Mouse (Mus musculus) retina, adult 2 months (tissue): Measurements from ENCODE around the gene Snta1.

Experiments used
- DNase-seq: peaks from one replicate; pipeline ENCODE4 v3.0.0-alpha.2; 2012; ENCODE audit warnings: low read depth, low spot score

Gene Snta1

DNA sequence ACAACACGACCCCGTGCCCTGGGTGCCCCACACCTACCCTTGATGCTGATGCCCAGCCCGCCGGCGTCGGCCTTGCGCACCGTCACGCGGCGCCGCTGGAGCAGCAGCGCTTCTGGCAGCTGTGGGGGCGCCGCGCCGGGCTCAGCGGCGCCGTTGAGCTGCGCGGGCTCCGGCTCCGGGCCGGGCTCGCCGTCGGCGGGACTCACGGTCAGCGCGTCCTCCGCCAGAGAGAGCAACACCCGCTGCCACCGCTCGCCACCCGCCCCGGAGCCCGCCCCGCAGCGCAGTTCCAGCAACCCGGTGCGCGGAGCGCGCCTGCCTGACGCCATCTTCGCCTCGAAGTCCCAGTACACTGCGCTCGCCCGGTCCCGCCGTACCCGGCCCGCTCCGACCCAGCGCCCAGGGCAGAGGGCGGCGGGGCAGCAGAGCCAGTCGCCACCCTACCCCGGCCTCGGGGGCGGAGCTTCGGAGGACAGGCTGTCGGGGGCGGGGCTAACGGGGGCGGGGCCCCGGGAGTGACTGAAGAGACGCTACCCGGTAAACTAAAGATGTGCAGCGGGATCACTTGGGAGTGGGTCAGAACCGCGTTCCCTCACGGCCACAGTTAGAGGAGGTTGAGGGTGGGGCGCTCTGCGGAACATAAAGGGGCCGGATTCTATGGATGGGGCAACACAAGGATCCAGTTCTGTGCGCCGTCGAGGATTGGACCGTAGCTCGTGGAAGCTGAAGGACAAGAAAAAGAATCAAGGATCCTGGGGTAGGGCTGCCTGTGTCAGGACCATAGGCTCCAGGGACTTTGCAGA, at the start of gene Snta1:
Snta1 (minus strand) TSS at position 457 of the 803 bp plus-strand sequence.
- DNase-seq: peak; percentile 78

DNA sequence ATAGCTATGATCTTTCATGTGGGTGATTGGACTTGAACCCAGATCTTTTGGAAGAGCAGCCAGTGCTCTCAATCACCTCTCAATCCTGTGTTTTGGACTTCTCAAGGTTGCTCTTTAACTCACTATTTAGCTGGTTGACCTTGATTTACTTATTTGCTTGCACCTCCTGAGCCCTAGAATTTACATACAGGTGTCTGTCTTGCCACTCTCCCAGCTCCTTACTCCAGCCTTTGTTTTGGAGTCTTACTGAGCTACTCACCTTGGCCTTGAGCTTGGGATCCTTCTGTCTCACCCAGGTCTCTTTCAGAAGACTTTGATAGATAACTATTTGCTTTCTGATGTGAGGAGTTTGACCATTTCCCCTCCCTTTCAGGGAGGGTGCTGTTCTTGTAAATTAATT, 48.7 kb upstream of the Snta1 start:
- no peak for DNase-seq

DNA sequence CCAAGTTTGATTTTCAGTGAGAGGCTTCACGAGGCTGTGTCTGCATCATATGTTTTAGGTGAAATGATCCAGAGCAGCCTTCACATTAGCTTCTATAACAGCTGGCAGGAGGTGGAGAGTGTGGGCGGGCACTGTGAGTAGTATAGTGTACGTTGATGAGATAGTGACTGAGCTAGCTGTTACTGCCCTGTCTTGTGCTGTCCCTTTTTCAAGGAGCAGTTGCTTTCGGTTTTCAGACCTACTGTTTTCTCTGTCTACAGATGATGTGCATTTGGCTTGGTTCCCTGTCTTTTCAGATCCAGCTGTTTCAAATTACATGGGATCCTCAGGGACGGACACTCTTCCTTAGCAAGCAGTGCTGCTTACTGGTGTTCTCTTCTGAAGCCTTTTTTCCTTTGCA, 47.9 kb upstream of the Snta1 start:
- DNase-seq: no peak

DNA sequence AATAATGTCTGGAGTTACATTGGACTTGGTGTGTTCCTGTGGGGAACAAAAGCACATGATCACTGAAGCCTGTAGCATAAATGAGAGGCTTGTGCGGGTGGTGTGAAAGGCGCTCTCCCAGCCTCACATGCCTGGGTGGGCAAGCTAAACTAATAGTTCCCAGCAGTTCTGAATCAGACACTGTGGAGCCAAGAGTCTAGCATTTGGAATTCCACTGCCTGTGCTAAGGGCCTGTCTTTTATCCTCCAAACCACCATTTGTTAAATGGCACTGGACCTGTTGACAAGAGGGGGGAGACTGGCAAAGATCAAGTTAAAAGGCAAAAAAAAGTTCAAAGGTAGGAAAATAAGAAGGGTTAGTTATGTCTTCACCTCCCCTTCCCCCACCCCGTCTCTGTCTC, 46.7 kb upstream of the Snta1 start:
- DNase-seq: no peak

DNA sequence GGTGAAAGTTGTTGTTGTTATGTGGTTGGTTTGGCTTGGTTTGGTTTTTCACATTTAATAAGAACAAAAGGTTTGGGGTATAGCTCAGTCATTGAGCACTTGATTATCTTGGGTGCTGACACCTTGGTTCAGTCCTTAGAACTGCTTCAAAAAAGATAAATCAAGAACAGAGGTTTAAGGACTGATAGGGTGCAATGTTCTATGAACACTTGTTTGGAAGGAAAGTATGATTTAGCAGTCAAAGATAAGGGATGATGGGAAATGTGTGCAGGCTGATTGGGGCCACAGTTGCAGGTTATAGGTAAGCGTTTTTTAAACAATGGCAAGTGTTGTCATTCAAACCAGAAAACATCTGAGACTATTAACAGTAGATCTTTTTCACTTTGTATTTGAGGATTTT, 46.2 kb upstream of the Snta1 start:
- DNase-seq: no peak

DNA sequence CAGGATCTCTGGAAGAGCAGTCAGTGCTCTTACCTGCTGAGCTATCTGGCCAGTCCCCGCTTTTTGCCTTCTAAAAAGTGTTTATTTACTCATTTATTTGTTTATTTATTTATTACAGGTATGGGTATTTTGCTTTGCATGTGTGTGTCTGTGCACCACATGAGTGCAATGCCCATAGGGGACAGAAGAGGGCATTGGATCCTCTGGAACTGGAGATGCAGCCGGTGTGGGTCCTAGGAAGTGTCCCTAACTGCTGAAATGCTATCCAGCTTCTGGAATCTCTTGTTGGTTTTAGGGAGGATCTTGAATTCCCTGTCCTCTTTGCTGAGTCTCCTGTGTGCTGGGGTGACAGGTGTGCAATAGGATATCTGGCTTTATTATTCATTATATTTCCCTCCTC, 45.1 kb upstream of the Snta1 start:
- DNase-seq: no peak

DNA sequence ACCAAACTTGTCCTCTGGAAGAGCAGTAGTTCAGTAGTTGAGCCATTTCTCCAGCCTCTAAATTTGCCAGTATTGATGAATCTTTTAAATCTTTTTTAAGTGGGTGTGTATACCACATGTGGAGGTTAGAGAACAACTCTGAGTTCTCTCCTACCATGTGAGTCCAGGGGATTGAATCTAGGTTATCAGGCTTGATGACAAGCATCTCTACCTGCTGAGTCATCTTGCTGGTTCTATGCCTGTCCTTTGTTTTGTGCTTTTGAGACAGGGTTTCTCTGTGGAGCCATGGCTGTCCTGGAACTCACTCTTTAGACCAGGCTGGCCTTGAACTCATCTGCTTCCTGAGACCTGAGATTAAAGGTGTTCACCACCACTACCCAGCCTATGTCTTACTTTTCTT, 40.7 kb upstream of the Snta1 start:
- no peak for DNase-seq

DNA sequence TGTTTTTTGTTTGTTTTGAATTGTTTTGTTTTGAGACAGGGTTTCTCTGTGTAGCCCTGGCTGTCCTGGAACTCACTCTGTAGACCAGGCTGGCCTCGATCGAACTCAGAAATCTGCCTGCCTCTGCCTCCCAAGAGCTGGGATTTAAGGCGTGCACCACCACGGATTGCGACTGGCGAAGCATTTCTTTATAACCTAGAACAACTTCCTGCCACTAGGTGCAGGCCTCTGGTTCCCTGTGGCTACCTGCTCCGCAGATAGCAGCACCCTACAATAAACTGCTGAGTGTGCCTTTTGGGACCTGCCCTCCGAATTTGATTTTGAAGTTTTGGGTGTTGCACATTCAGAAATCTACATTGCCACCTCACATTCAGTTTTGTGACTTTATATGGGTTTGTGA, 39.9 kb upstream of the Snta1 start:
- DNase-seq: no peak

DNA sequence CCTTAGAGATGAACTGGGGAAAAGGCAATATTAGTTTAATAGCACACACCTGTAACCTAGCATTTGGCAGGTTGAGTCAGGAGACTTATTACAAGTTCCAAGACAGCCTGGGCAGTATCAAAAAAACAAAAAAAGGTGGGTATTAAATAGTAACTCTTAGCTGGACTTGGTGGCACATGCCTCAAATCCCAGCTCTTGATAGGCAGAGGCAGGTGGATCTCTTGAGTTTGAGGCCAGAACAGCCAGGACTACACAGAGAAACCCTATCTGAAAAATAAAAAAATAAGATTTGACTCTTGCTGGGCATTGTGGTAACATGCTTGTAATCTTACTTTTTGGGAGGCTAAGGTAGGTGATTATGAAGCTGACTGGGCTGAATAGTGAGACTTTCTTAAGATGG, 32.6 kb upstream of the Snta1 start:
- no peak for DNase-seq

DNA sequence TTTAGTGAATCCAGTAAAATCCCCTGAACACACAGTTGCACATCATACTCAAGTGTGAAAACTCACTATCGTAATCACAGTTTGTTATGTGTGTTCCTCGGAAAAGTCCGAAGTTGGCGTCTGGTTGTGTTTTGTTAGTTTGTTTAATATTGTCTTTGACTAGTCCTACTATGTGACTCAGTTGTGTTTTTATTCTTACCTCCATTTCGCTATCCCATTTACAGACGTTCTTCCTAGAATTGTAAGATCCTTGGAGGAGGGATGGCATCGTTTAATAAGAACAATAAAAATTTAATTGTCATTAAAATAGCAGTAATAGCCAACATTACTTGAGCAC, 29.3 kb upstream of the Snta1 start:
- DNase-seq: no peak

DNA sequence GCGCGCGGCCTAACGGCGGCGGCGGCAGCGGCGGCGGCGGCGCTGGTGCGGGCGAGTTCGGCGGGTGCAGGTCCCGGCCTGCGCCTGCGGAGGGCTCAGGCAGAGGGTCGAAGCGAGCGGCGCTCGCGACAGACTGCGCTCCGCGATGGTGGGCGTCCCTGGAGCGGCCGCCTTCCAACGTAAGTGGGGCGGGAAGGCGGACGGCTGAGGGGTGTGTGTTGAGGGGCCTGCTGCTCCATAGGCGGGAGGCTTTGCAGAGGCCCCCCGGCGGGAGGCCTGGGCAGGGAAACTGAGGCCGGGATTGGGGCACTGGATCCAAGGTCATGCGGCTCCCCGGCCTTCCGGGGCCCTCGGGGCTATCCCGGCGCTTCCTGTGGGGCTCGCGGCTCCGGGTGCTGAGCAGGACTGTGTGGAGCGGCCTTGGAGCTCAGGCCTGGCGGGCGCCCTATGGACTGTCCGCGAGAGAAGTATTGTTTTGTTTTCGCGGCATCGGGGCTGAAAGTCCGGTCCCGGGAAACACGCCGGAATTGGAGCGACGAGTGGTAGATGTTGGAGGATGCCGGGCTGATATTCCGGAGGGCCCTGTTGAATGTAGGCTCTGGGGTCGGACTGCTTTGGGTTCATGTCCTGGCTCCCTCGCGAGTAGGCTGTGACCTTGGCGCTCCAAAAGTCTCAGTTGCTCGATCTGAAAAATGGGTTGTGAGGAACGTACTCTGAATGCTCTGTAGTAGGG, 28.7 kb upstream of the Snta1 start, which contains the start of gene Cbfa2t2:
Cbfa2t2 (plus strand) TSS at position 24 of the 733 bp plus-strand sequence.
- DNase-seq: no peak

DNA sequence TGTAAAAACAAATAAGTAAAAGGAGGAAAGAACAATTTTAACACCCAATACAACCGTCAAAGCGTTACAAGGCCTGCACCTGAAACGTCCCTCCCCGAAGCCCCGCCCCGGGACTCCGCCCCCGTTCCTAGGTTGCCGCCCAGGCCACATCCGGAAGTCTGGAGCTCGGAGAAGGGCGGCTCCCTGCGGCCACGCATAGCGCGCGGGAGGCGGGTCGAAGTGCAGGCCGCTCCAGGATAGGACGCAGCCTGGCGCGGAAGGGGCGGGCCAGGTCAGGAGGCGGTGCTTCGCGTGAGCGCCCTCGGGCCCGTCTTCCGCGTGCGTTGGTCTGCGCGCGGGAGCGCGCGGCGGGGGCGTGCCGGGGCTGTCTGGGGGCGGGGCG, 28.2 kb upstream of the Snta1 start:
- peak; percentile 92 for DNase-seq

DNA sequence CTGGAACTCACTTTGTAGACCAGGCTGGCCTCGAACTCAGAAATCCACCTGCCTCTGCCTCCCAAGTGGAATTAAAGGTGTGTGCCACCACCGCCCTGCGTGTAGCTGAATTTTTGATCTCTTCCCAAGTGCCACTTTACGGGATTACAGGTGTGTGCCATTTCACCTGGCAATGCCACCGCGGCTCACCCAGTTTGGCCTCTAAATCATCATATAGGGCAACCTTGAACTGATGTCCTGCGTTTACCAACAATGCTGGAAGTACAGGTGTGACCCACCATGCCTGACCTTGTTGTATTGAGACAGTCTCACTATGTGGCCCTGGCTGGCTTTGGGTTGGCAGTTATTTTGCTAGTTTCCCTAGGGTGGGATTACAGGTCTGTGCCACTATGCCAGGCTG, 26.8 kb upstream of the Snta1 start:
- DNase-seq: no peak

DNA sequence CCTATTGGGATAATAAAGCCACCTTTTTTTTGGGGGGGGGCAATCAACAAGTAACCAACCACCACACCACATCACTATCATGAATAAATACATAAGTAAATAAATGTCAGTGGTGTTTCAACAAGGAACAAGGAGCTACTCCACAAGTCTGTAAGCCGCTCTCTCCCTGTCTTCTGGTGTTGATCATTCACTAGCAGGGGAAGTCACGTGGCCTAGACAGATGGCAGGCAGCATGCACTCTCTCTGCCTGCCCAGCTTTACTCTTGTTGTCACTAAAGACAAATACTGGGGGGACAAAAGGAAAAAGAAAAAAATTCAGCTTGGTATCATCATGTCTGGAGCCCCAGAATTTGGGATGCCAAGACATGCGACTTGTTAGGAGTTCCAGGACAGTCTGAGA, 25.5 kb upstream of the Snta1 start:
- no peak for DNase-seq

DNA sequence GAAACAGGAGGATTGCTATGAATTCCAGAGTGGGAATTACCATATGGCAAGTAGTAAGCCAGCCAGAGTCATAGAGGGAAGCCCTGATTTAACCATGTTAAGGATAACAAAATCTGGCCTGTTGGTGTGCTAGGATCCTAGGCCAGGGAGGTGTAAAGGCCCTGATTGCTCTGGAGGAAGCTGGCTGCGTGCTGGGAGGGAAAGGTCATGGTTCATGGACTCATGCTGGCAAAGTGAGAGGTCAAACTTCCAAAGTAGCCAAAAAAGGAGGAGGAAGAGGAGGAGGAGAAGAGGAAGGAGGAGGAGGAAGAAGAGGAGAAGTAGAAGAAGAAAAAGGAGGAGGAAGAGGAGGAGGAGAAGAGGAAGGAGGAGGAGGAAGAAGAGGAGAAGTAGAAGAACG, 24.8 kb upstream of the Snta1 start:
- no peak for DNase-seq

DNA sequence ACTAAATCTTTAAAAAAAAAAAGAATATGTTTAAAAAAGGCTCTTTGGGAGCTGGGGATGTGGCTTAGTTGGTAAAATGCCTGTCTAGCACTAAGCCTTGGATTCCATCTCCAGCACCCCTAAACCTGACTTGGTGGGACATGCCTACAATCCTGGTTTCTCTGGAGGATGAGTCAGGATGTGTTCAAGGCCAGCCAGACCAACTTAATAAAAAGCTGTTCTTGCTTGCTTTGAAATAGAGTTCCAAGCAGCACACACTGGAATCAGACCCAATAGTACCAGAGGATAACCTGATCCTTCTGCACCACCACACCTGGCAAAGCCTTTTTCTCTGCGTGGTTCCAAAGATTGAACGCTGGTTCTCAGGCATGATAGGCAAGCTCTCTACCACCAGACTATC, 22.7 kb upstream of the Snta1 start:
- no peak for DNase-seq

DNA sequence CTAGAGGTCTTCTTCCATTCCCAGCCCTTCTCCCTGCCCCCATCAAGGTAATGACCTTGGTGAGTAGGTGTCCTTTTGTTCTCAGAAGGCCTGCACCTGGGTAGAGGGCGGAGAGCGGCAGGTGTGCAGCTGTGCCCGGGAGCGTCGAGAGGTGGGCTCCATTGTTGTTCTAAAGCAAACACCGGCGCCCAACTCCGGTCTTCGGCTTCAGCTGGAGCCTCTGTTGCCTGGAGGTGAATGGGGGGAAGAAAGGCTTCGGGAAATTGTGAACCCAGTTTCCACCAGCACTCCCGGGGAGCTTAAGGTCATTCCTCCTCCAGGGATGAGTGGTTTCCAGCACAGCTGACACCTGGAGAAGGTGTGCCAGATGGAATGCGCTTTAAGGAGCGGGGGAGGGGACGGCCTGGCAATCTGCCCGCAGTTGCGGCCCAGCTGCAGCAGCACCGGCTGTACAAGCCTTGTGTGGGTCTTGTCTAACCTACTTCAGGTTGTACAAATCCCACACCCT, 20.0 kb upstream of the Snta1 start:
- DNase-seq: no peak

DNA sequence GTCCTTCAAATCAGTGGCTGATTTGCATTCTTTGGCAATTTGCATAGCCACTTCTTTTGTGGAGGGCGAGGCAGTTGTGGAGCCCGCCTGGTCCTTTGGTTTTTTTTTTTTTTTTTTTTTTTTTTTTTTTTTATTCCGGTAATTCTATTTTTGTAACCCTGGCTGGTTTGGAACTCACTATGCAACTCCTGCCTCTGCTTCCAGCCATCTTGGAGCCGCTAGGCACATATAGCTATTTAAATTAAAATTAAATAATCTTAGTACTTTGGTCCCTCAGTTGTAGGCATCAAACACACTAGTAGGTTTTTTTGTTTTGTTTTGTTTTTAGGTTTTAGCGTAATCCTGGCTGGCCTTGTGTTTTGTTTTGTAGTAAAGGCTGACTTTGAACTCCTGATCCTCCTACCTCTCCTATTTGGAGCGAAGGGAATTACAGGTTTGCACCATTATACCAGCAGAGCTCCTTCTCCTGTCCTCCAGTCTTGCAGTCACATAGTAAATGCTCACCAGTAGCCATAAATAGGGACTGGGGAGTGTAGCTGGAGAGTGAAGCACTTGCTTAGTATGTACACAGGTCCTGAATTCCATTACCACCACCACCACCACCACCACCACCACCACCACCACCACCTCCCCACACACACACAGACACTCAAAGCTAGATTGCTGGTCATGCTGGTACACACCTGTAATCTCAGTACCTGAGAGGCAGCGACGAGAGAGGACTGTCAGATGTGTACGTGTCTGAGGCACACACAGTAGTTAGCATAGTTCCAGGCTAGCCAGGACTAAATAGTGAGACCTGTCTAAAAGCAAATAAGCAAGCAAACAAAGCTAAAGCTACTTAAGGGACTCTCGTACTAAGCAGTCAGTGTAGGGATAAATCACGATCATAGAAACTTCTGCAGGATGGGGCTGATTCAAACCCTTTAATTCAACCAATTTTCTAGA, 19.3 kb upstream of the Snta1 start:
- DNase-seq: no peak

DNA sequence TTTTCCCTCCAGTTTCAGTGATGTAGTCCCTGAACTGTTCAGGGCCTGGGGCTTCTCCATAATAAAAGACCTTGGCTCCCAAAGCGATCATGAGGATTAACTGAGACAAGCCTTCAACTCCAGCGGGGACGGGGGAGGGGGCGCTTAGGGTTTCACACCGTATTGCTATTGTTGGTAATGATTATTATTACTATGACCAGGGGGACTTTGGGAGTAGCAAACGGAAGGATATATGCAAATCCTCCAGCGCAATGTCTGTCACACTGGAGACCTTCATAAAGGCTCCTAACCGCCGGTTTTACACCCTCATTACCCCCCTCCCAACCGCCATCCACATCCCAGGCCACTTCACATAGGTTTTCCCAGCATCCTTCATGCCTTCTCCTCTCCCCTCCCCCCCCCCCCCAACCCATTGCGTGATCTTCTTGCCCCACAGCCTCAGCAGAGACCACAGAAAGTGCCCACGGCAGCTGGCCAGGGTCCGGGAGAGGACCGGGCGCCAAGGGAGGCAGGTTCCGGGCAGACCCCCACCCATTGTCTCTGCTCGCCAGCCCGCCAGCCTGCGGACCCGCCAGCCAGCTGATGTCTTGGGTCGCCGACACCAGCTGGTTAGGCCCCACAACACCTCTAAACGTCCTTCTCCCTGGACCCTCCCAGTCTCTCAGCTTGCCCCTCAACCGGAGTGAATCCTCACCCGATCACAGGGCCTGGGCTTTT, 18.4 kb upstream of the Snta1 start:
- no peak for DNase-seq

DNA sequence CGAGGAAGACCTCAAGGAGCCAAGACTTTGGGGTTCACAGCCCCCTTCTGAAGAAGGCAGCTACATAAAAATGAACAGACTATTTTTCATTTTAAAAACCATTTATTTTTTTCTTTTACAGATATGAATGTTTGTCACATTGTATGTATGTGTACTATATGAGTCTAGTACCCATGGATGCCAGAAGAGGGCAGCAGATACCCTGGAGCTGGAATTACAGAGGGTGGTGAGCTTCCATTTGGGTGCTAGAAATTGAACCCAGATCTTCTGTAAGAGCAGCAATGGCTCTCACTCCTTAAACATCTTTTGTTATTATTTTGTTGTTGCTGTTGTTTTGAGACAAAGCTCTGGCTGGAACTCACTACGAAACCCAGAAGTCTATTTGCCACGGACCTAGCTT, 17.6 kb upstream of the Snta1 start:
- DNase-seq: no peak

DNA sequence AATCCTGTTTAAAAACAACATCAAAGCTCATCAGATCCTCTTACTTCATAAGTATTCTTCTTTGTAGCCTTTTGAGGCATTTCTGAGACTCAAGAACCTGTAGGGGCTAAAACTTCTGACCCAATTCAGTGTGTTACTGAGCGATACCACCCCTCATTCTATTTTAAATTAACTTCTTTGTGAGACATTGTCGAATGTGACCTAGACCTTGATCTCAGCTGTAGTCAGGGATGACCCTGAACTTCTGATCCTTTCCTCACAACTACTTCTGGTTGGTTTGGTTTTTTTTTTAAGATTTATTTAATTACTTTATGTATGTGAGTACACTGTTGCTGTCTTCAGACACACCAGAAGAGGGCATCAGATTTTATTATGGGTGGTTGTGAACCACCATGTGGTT, 15.6 kb upstream of the Snta1 start:
- DNase-seq: no peak
